Mouse (Mus musculus) cerebellum, adult 2 months (tissue): Measurements from ENCODE around the gene Ccdc141.

Experiments used
- CTCF ChIP-seq: fragments of 200-500 bp; IDR thresholded peaks from 2 replicates; pipeline ENCODE4 v1.5.1; 2011; ENCODE audit warnings: low read depth, mild to moderate bottlenecking, control low read depth, low read length, moderate library complexity, borderline replicate concordance; ENCODE audit not compliant: insufficient read depth
- POLR2A ChIP-seq: fragments of 200-500 bp; IDR thresholded peaks from 2 replicates; pipeline ENCODE4 v1.6.1; 2011; ENCODE audit warnings: low read length, control low read depth, borderline replicate concordance; ENCODE audit not compliant: insufficient read depth

GRCm38 (mm10) chr2:77037211-77037610 lies 133.2 kb downstream of the Ccdc141 start:
- TF ChIP-seq CTCF (no peak), POLR2A (no peak)
